Mouse (Mus musculus) intestine, postnatal 0 days (tissue): ENCODE data around the gene Kctd12b. TPM values are rescaled to one million over a fixed set of nuclear protein-coding genes. Genes with fewer than 3 reads are reported as not detected.
"Not testable (repeated sequence)": the region's sequence is repeated elsewhere in the genome, so short reads cannot be mapped to it uniquely, and the experiment has no call there.

Experiments used
- ATAC-seq: fragments of 200-750 bp; cut with Nextera tagmentation; 2 replicates; pipeline ENCODE4 v1.8.0; 2017; ENCODE audit warnings: mild to moderate bottlenecking, moderate TSS enrichment, moderate library complexity
- H3K27ac ChIP-seq: fragments of 300-500 bp; sonication (generic); 2 replicates; pipeline ENCODE4 v1.5.1; 2014; ENCODE audit warnings: mild to moderate bottlenecking, low read depth, low read length, moderate library complexity
- H3K27me3 ChIP-seq: fragments of 300-500 bp; sonication (generic); replicated peaks from 2 replicates; pipeline ENCODE4 v1.6.1; 2014; ENCODE audit warnings: low read length, mixed read lengths; ENCODE audit not compliant: control insufficient read depth, insufficient read depth
- H3K36me3 ChIP-seq: fragments of 300-500 bp; sonication (generic); 2 replicates; pipeline ENCODE4 v1.6.1; 2014; ENCODE audit warnings: mild to moderate bottlenecking, moderate library complexity; ENCODE audit not compliant: control insufficient read depth, insufficient read depth
- H3K4me1 ChIP-seq: fragments of 300-500 bp; sonication (generic); replicated peaks from 2 replicates; pipeline ENCODE4 v1.6.1; 2014; ENCODE audit warnings: antibody characterized with exemption, low read length, mixed read lengths; ENCODE audit not compliant: control insufficient read depth, insufficient read depth
- H3K4me2 ChIP-seq: fragments of 300-500 bp; sonication (generic); replicated peaks from 2 replicates; pipeline ENCODE4 v1.6.1; 2014; ENCODE audit warnings: low read depth, mild to moderate bottlenecking, moderate library complexity
- H3K4me3 ChIP-seq: fragments of 300-500 bp; sonication (generic); 2 replicates; pipeline ENCODE4 v1.5.1; 2014; ENCODE audit warnings: low read depth, low read length
- H3K9ac ChIP-seq: fragments of 300-500 bp; sonication (generic); 2 replicates; pipeline ENCODE4 v1.6.1; 2014; ENCODE audit warnings: mild to moderate bottlenecking, low read depth, low read length
- H3K9me3 ChIP-seq: fragments of 300-500 bp; sonication (generic); 2 replicates; pipeline ENCODE4 v1.6.1; 2016; ENCODE audit warnings: mixed run types; ENCODE audit not compliant: control insufficient read depth
- CTCF ChIP-seq: sonication (generic); IDR thresholded peaks from 2 replicates; pipeline ENCODE4 v1.5.1; 2016; ENCODE audit warnings: low read depth, mild to moderate bottlenecking, control low read depth, antibody characterized with exemption, moderate library complexity
- whole genome bisulfite sequencing: fragments of 180-500 bp; shearing (Covaris S2); extraction: QIAGEN DNeasy Blood & Tissue Kit; methylation state at CpG from one replicate; pipeline ENCODE4 v1.1.7; 2014; 5-methylcytosine and 5-hydroxymethylcytosine counted together
- polyA plus RNA-seq: library from polyadenylated mRNA; unstranded; fragments of >200 nt; fragmentation: Nextera tagmentation; extraction: Ambion mirVana; gene quantifications from 2 replicates; pipeline ENCODE4 v1.2.1, GENCODE M21; 2015

Gene Kctd12b
- polyA plus RNA-seq, 1 experiment from 2014 or later = 2.5 TPM

DNA sequence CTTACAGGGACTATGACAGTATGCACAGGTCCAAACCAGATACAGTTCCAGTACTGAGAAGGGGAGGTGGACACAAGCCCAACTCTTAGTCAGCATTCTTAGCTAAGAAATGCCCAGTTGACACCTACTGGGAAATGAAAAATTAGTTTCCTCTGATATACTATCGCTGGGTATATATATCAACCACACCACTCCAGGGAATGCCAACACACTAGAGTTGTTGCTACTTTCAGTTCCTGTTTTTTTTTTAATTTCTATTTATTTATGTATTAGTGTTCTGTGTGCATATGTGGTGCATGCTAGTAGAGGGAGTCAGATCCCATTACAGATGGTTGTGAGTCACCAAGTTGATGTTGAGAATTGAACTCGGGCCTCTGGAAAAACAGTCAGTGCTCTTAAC is 20.5 kb upstream of the Kctd12b start:
- H3K36me3 ChIP-seq = no peaks in the 10 kb centered on the region
- H3K9me3 ChIP-seq = no peaks in the 10 kb centered on the region
- no peak overlapping the region for H3K9ac ChIP-seq
- no peak for TF ChIP-seq CTCF
- no peaks in the 10 kb centered on the region for H3K27me3 ChIP-seq
- H3K4me3 ChIP-seq = no peak overlapping the region
- H3K27ac ChIP-seq = no peak overlapping the region
- WGBS = 82% methylated on average over 2 of the region's 2 CpGs
- ATAC-seq = no peak
- H3K4me1 ChIP-seq = no peaks in the 10 kb centered on the region
- no peak overlapping the region for H3K4me2 ChIP-seq

DNA sequence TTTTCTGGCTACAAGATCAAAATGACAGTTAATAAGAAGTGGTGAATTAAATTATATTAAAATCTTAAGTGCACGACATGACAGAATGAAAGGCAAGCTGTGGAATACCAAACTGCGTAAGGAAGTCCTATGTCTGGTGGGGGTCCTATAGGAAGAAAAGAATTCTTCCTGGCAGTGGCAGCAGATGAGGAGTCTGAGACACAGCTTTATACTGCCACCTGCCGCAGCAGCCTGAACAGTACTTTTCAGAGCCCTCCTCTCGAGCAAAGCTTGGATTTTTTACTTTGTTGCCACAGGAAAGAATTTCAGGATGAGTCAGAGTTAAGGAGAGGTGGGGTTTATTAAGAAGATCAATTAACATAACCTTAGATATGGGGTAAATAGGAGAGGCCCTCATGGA is 11.5 kb upstream of the Kctd12b start:
- TF ChIP-seq CTCF = peak; percentile 61
- Histone ChIP-seq H3K4me1 (no peaks in the 10 kb centered on the region), H3K27ac (no peak overlapping the region), H3K9me3 (no peaks in the 10 kb centered on the region), H3K4me2 (no peak overlapping the region), H3K27me3 (no peaks in the 10 kb centered on the region), H3K4me3 (no peak overlapping the region), H3K9ac (no peak overlapping the region), H3K36me3 (no peaks in the 10 kb centered on the region)
- ATAC-seq = no peak
- 46% methylated on average over 4 of the region's 4 CpGs for WGBS

DNA sequence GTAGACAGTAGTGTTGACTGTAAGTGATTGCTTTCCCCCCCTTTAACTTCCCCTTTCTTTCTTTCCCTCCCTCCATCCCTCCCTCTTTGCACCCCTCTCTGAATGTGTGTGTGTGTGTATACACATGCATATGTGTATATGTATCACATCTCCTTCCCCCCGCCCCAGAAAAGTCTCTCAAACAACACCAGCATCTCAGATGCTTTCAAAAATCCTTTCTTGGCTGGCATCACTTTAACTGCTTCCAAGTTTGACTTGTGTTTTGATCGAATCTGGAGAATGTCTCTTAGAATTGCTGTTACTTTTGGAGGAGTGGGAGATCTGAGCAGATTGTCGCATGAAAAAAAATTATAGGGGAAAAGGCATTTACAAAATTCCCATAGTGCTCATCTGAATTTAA is 4.3 kb upstream of the Kctd12b start:
- no peaks in the 10 kb centered on the region for H3K36me3 ChIP-seq
- H3K27ac ChIP-seq = no peak overlapping the region
- no peaks in the 10 kb centered on the region for H3K4me1 ChIP-seq
- no peak overlapping the region for H3K4me3 ChIP-seq
- WGBS = 74% methylated on average over 3 of the region's 3 CpGs
- H3K9ac ChIP-seq = no peak overlapping the region
- no peak overlapping the region for H3K4me2 ChIP-seq
- TF ChIP-seq CTCF = no peak
- no peaks in the 10 kb centered on the region for H3K27me3 ChIP-seq
- ATAC-seq = no peak
- H3K9me3 ChIP-seq = no peaks in the 10 kb centered on the region

DNA sequence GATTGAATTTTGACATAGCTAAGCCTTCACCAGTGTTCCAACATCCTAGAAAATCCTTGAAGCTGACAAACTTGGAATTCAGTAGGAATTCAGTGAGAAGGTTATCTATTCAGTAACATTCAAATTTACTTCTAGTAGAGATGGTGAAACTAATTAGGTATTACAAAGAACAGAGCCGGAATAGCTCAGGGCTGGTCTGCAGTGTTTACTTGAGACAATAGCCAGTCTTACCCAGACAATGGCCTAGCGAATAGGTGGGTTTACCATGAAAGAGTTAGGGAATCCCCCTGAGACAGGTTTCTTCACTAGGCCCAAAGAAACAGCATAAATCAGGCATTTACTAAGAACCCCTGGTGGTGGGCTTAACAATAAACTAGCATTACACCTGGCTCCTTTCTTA is 28.0 kb downstream of the Kctd12b start:
- H3K27me3 ChIP-seq, H3K4me1 ChIP-seq, H3K9me3 ChIP-seq, H3K9ac ChIP-seq, ATAC-seq, H3K36me3 ChIP-seq, H3K4me2 ChIP-seq, H3K4me3 ChIP-seq, H3K27ac ChIP-seq: not testable (repeated sequence)
- WGBS = 61% methylated on average over 2 of the region's 2 CpGs

DNA sequence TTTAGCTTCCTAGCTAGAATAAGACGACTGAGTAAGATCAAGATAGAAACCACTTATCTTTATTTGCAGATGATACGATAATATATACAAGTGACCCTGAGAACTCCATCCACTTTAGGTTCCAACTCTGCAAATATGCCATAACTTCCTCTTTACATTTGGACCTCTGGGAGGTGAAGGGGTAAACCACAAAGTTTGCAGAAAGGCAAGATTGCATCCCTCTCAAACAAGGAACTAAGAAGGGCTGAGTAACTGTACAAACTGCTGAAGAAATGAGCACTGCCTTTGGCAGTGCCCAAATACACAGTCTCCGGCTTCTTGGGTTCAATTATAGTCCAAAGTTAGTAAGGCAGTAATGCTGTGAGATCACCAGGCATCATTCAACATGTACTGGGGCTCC is 31.3 kb downstream of the Kctd12b start:
- 59% methylated on average over 3 of the region's 3 CpGs for WGBS
- TF ChIP-seq CTCF = no peak
- no peak overlapping the region for H3K27ac ChIP-seq

DNA sequence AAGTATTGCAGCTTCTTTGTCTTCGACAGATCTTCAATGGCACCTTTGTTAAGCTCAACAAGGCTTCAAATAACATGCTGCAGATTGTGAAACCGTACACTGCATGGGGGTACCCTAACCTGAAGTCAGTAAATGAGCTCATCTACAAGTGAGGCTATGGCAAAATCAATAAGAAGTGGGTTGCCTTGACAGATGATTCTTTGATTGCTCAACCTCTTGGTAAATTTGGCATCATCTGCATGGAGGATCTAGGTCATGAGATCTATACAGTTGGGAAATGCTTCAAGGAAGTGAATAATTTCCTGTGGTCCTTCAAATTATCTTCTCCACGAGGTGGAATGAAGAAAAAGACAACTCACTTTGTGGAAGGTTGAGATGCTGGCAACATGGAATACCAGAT is 39.2 kb downstream of the Kctd12b start:
- Histone ChIP-seq H3K27me3 (no peaks in the 10 kb centered on the region), H3K9me3 (no peaks in the 10 kb centered on the region), H3K4me2 (no peak overlapping the region), H3K9ac (no peak overlapping the region), H3K4me1 (no peaks in the 10 kb centered on the region), H3K27ac (no peak overlapping the region), H3K4me3 (no peak overlapping the region), H3K36me3 (no peaks in the 10 kb centered on the region)
- 63% methylated on average over 3 of the region's 3 CpGs for WGBS
- ATAC-seq = no peak
- no peak for TF ChIP-seq CTCF

More for the DNA sequence above, 31.3 kb downstream of the Kctd12b start:
- H3K4me1 ChIP-seq = no peaks in the 10 kb centered on the region
- no peaks in the 10 kb centered on the region for H3K36me3 ChIP-seq
- no peak overlapping the region for H3K4me2 ChIP-seq
- ATAC-seq = no peak
- no peaks in the 10 kb centered on the region for H3K9me3 ChIP-seq
- H3K27me3 ChIP-seq = no peaks in the 10 kb centered on the region
- H3K4me3 ChIP-seq = no peak overlapping the region
- H3K9ac ChIP-seq = no peak overlapping the region

DNA sequence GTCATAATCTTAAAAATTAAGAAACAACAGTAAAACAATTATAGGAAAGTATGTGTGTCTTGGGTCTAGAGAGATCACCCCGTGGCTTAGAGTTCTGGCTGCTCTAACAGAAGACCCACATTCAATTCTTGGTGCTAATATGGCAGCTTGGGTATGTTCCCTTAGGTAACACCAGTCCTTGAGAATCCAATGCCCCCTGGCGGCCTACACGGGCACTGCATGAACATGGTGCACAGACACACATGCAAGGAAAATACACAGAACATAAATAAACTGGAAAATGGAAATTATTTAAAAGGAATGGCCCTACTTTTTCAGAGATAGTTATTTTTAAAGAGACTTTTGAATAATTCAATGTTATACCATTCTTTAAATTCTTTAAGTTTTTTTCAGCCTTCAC is 55.6 kb downstream of the Kctd12b start:
- Histone ChIP-seq H3K4me1 (no peaks in the 10 kb centered on the region), H3K36me3 (no peaks in the 10 kb centered on the region), H3K4me3 (no peak overlapping the region), H3K27ac (no peak overlapping the region), H3K27me3 (no peaks in the 10 kb centered on the region), H3K4me2 (no peak overlapping the region), H3K9me3 (no peaks in the 10 kb centered on the region), H3K9ac (no peak overlapping the region)
- WGBS = 72% methylated on average over 3 of the region's 3 CpGs
- peak; percentile 33 for TF ChIP-seq CTCF
- ATAC-seq = no peak
